Mouse (Mus musculus) heart, adult 10 weeks (tissue): ENCODE data around the gene Orc4. TPM values are rescaled to one million over a fixed set of nuclear protein-coding genes. Genes with fewer than 3 reads are reported as not detected.

Experiments used
- polyA plus RNA-seq: library from polyadenylated mRNA; stranded (reverse); fragments of 350-450 nt; fragmentation: Illumina TruSeq; extraction: RNeasy Lipid Tissue Mini Kit (QIAGEN cat#74804); gene quantifications from one replicate; pipeline ENCODE4 v1.2.3, GENCODE M21; 2014; ENCODE audit warnings: low read depth, low replicate concordance

Orc4 gene
- polyA plus RNA-seq: 36.4 TPM

GRCm38 (mm10) chr2:48950252-48950315 lies at the start of gene Orc4:
Gene Orc4, minus strand, starts transcription at chr2:48950277.

GRCm38 (mm10) chr2:48948841-48949584 lies 1.1 kb downstream of the Orc4 start, which contains the start of gene Mbd5:
Gene Mbd5, plus strand, starts transcription at chr2:48949508.

Other genes starting within 250 kb of the Orc4 start
- 11.8 TPM for gene Acvr2a, start 136.2 kb downstream of the Orc4 start, polyA plus RNA-seq
- gene Mbd5, start 769 bp downstream of the Orc4 start, polyA plus RNA-seq: 14.2 TPM